Mouse (Mus musculus) erythroblast, adult 5-6 weeks (primary cell): Measurements from ENCODE around the gene A030005K14Rik. TPM values are rescaled to one million over a fixed set of nuclear protein-coding genes. Genes with fewer than 3 reads are reported as not detected.

Source experiments
- ATAC-seq: replicated peaks from 2 replicates; pipeline ENCODE4 v1.8.0; 2016; ENCODE audit warnings: moderate number of reproducible peaks, mild to moderate bottlenecking, moderate TSS enrichment, inconsistent platforms; ENCODE audit not compliant: poor library complexity, low FRiP score, severe bottlenecking
- total RNA-seq, 2 experiments: library from RNA; stranded (forward) in 1 of 2; stranded (reverse) in 1 of 2; fragments of 150-400 nt in 1 of 2; fragments of 200-764, 138-1000 nt in 1 of 2; gene quantifications; 2 replicates each; pipeline versions ENCODE4 v1.2.3 to v1.2.4; 2015 to 2017; ENCODE audit warnings: low replicate concordance in 2 of 2

A030005K14Rik gene
- total RNA-seq, 2 experiments from 2014 or later, result not detected

GRCm38 (mm10) chr1:83038109-83038672, 21.0 kb downstream of the A030005K14Rik start, which contains the start of gene Slc19a3:
TSS of gene Slc19a3 (minus strand) at chr1:83038448.
- ATAC-seq, result no peak

- ATAC-seq, result no peak
Observed at GRCm38 (mm10) chr1:83036892-83037667, 22.1 kb downstream of the A030005K14Rik start.

GRCm38 (mm10) chr1:83034509-83034908, 24.7 kb downstream of the A030005K14Rik start:
- ATAC-seq, result no peak

- no peak for ATAC-seq
Observed at GRCm38 (mm10) chr1:83032508-83032907, 26.7 kb downstream of the A030005K14Rik start.

GRCm38 (mm10) chr1:83031950-83032349, 27.2 kb downstream of the A030005K14Rik start:
- no peak for ATAC-seq

GRCm38 (mm10) chr1:83016556-83016955, 42.6 kb downstream of the A030005K14Rik start:
- no peak for ATAC-seq

GRCm38 (mm10) chr1:83015329-83015879, 43.8 kb downstream of the A030005K14Rik start:
- no peak for ATAC-seq

GRCm38 (mm10) chr1:83014477-83014876, 44.7 kb downstream of the A030005K14Rik start:
- no peak for ATAC-seq

Other genes with a start within 250 kb of the A030005K14Rik start
- gene Agfg1, start 219.9 kb downstream of the A030005K14Rik start, total RNA-seq (2015; ENCODE audit: low replicate concordance), result 19.9 and 20.0 TPM in 2 replicates
- gene Agfg1, start 219.9 kb downstream of the A030005K14Rik start, total RNA-seq (2017; ENCODE audit: low replicate concordance), result 13.4 and 20.8 TPM in 2 replicates
- 1.3 TPM in 1 of 2 replicates, not detected in the other for gene A030005L19Rik, start 146.1 kb downstream of the A030005K14Rik start, total RNA-seq (2015; ENCODE audit: low replicate concordance)
- not detected in 2 replicates for gene A030005L19Rik, start 146.1 kb downstream of the A030005K14Rik start, total RNA-seq (2017; ENCODE audit: low replicate concordance)
- gene A030014E15Rik, start 134.5 kb downstream of the A030005K14Rik start, total RNA-seq (2015; ENCODE audit: low replicate concordance), result not detected in 2 replicates
- not detected in 2 replicates for gene A030014E15Rik, start 134.5 kb downstream of the A030005K14Rik start, total RNA-seq (2017; ENCODE audit: low replicate concordance)
- gene Gm6217, start 128.0 kb downstream of the A030005K14Rik start, total RNA-seq (2015; ENCODE audit: low replicate concordance), result not detected in 2 replicates
- gene Gm6217, start 128.0 kb downstream of the A030005K14Rik start, total RNA-seq (2017; ENCODE audit: low replicate concordance), result not detected in 2 replicates
- gene A030003K21Rik, start 116.0 kb downstream of the A030005K14Rik start, total RNA-seq (2015; ENCODE audit: low replicate concordance), result not detected in 2 replicates
- not detected in 2 replicates for gene A030003K21Rik, start 116.0 kb downstream of the A030005K14Rik start, total RNA-seq (2017; ENCODE audit: low replicate concordance)
- gene Gm7544, start 103.4 kb downstream of the A030005K14Rik start, total RNA-seq (2015; ENCODE audit: low replicate concordance), result not detected in 2 replicates
- not detected in 2 replicates for gene Gm7544, start 103.4 kb downstream of the A030005K14Rik start, total RNA-seq (2017; ENCODE audit: low replicate concordance)
- not detected in 2 replicates for gene Gm47955, start 99.1 kb downstream of the A030005K14Rik start, total RNA-seq (2015; ENCODE audit: low replicate concordance)
- not detected in 2 replicates for gene Gm47955, start 99.1 kb downstream of the A030005K14Rik start, total RNA-seq (2017; ENCODE audit: low replicate concordance)
- not detected in 2 replicates for gene Gm47959, start 58.8 kb downstream of the A030005K14Rik start, total RNA-seq (2015; ENCODE audit: low replicate concordance)
- not detected in 2 replicates for gene Gm47959, start 58.8 kb downstream of the A030005K14Rik start, total RNA-seq (2017; ENCODE audit: low replicate concordance)
- not detected in 2 replicates for gene Slc19a3, start 20.9 kb downstream of the A030005K14Rik start, total RNA-seq (2015; ENCODE audit: low replicate concordance)
- gene Slc19a3, start 20.9 kb downstream of the A030005K14Rik start, total RNA-seq (2017; ENCODE audit: low replicate concordance), result not detected in 2 replicates
- gene Krtap28-10, start 16.9 kb downstream of the A030005K14Rik start, total RNA-seq (2015; ENCODE audit: low replicate concordance), result not detected in 2 replicates
- gene Krtap28-10, start 16.9 kb downstream of the A030005K14Rik start, total RNA-seq (2017; ENCODE audit: low replicate concordance), result not detected in 2 replicates
- not detected in 2 replicates for gene Gm47969, start 14.4 kb downstream of the A030005K14Rik start, total RNA-seq (2015; ENCODE audit: low replicate concordance)
- not detected in 2 replicates for gene Gm47969, start 14.4 kb downstream of the A030005K14Rik start, total RNA-seq (2017; ENCODE audit: low replicate concordance)
- not detected in 2 replicates for gene Krtap28-13, start 1.6 kb upstream of the A030005K14Rik start, total RNA-seq (2015; ENCODE audit: low replicate concordance)
- not detected in 2 replicates for gene Krtap28-13, start 1.6 kb upstream of the A030005K14Rik start, total RNA-seq (2017; ENCODE audit: low replicate concordance)
- gene Ccl20, start 57.4 kb upstream of the A030005K14Rik start, total RNA-seq (2015; ENCODE audit: low replicate concordance), result not detected in 2 replicates
- not detected in 2 replicates for gene Ccl20, start 57.4 kb upstream of the A030005K14Rik start, total RNA-seq (2017; ENCODE audit: low replicate concordance)
- not detected in 2 replicates for gene Daw1, start 100.4 kb upstream of the A030005K14Rik start, total RNA-seq (2015; ENCODE audit: low replicate concordance)
- not detected in 2 replicates for gene Daw1, start 100.4 kb upstream of the A030005K14Rik start, total RNA-seq (2017; ENCODE audit: low replicate concordance)